Mouse (Mus musculus) liver, embryonic 12.5 days (tissue): ENCODE results near the gene Srprb. TPM values are rescaled to one million over a fixed set of nuclear protein-coding genes. Genes with fewer than 3 reads are reported as not detected.

Experiments used
- ATAC-seq: fragments of 200-750 bp; cut with Nextera tagmentation; 2 replicates; pipeline ENCODE4 v1.8.0; 2017; ENCODE audit warnings: moderate number of reproducible peaks, mild to moderate bottlenecking, moderate library complexity
- H3K27ac ChIP-seq: fragments of 300-500 bp; sonication (generic); 2 replicates; pipeline ENCODE4 v1.5.1; 2016; ENCODE audit warnings: mild to moderate bottlenecking
- H3K27me3 ChIP-seq: fragments of 300-500 bp; sonication (generic); replicated peaks from 2 replicates; pipeline ENCODE4 v1.6.1; 2016; ENCODE audit warnings: mild to moderate bottlenecking, moderate library complexity
- H3K36me3 ChIP-seq: fragments of 300-500 bp; sonication (generic); 2 replicates; pipeline ENCODE4 v1.6.1; 2016; ENCODE audit warnings: mild to moderate bottlenecking, moderate library complexity
- H3K4me1 ChIP-seq: fragments of 300-500 bp; sonication (generic); 2 replicates; pipeline ENCODE4 v1.6.1; 2016
- H3K4me2 ChIP-seq: fragments of 300-500 bp; sonication (generic); 2 replicates; pipeline ENCODE4 v1.6.1; 2016; ENCODE audit warnings: mild to moderate bottlenecking, moderate library complexity
- H3K4me3 ChIP-seq: fragments of 300-500 bp; sonication (generic); 2 replicates; pipeline ENCODE4 v1.5.1; 2016; ENCODE audit warnings: mild to moderate bottlenecking, moderate library complexity
- H3K9ac ChIP-seq: fragments of 300-500 bp; sonication (generic); 2 replicates; pipeline ENCODE4 v1.6.1; 2016; ENCODE audit warnings: mild to moderate bottlenecking, moderate library complexity
- H3K9me3 ChIP-seq: fragments of 300-500 bp; sonication (generic); replicated peaks from 2 replicates; pipeline ENCODE4 v1.6.1; 2016; ENCODE audit warnings: mild to moderate bottlenecking, moderate library complexity
- WGBS: fragments of 180-500 bp; shearing (Covaris S2); methylation state at CpG from one replicate; pipeline ENCODE4 v1.1.7; 2016; ENCODE audit not compliant: insufficient replicate concordance; 5-methylcytosine and 5-hydroxymethylcytosine counted together
- polyA plus RNA-seq: library from polyadenylated mRNA; unstranded; fragments of >200 nt; fragmentation: Nextera tagmentation; extraction: Ambion mirVana; gene quantifications from 2 replicates; pipeline ENCODE4 v1.2.1, GENCODE M21; 2016

Gene Srprb
- polyA plus RNA-seq, 1 experiment from 2014 or later, result 31.5 TPM

DNA sequence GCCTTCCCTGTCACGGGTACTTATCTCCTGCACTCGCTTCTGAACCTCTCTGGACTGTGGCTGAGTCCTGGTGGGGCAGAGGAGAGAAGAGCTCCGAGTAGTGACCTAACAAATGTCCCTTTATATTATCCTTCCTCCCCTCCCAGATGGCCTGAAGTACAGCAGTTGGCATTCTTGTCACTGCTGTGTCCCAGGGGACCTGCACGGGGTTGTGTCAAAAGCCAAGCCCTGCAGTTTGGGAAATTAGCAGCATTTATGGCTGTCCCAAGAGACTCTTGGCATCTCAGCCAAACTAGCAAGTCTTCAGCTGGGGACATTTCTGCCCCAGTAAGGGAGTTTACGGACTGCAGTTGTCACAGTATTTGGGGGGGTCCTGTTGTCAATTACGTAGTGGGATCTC lies 62.5 kb downstream of the Srprb start:
- no peak overlapping the region for H3K9ac ChIP-seq
- WGBS, result 58% methylated on average over 6 of the region's 6 CpGs
- no peak overlapping the region for H3K4me2 ChIP-seq
- H3K4me1 ChIP-seq, result no peaks in the 10 kb centered on the region
- no peaks in the 10 kb centered on the region for H3K9me3 ChIP-seq
- no peak overlapping the region for H3K27ac ChIP-seq
- no peak overlapping the region for H3K4me3 ChIP-seq
- H3K27me3 ChIP-seq, result no peaks in the 10 kb centered on the region
- no peak for ATAC-seq
- H3K36me3 ChIP-seq, result no peaks in the 10 kb centered on the region

Other genes with a start within 250 kb of the Srprb start
- gene Slco2a1, start 213.4 kb downstream of the Srprb start, polyA plus RNA-seq, result 1.6 and 1.7 TPM in 2 replicates
- 0.24 and 0.43 TPM in 2 replicates for gene Rab6b, start 90.3 kb downstream of the Srprb start, polyA plus RNA-seq
- 4.9 and 5.2 TPM in 2 replicates for gene Gm20425, start 28.2 kb upstream of the Srprb start, polyA plus RNA-seq
- 2,820 and 2,901 TPM in 2 replicates for gene Trf, start 28.3 kb upstream of the Srprb start, polyA plus RNA-seq
- gene 1300017J02Rik, start 102.9 kb upstream of the Srprb start, polyA plus RNA-seq, result 29.7 and 33.1 TPM in 2 replicates
- gene Topbp1, start 103.1 kb upstream of the Srprb start, polyA plus RNA-seq, result 69.8 and 74.1 TPM in 2 replicates
- gene Cdv3, start 163.7 kb upstream of the Srprb start, polyA plus RNA-seq, result 71.7 and 76.4 TPM in 2 replicates